Mouse (Mus musculus) ZHBTc4 (cell line): Measurements from ENCODE around the gene Sstr4.

ENCODE experiments used
- DNase-seq: peaks from one replicate; pipeline ENCODE4 v3.0.0-alpha.2; 2011; ENCODE audit warnings: low read depth, low spot score

Gene Sstr4

DNA sequence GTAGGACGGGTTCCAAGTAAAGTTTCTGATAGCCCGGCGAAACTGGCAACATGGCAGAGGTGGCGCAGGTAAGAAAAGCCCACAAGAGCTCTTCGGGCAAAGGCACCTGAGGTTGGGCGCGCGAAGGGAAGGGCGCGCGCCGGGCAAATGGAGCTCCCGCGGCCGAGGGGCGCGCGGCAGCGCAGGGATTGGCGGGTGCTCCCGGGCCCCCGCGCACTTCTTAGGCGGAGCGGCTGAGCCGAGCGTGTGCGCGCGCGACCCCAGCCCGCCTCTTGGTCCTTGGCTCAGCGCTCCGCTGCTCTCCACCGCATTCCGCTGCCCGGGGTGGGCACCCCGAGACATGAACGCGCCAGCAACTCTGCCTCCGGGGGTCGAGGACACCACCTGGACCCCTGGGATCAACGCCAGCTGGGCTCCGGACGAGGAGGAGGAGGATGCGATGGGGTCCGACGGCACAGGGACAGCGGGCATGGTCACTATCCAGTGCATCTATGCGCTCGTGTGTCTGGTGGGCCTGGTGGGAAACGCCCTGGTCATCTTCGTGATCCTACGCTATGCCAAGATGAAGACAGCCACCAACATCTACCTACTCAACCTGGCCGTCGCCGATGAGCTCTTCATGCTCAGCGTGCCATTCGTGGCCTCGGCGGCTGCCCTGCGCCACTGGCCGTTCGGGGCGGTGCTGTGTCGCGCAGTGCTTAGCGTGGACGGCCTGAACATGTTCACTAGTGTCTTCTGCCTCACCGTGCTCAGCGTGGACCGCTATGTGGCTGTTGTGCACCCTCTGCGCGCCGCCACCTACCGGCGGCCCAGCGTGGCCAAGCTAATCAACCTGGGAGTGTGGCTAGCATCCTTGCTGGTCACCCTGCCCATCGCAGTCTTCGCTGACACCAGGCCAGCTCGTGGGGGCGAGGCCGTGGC, at the start of gene Sstr4:
TSS of gene Sstr4 (plus strand) at position 214 of the 921 bp plus-strand sequence.
- DNase-seq: peak; percentile 65

- no peak for DNase-seq
Observed at GRCm38 (mm10) chr2:148345373-148345772, 49.8 kb upstream of the Sstr4 start.

- no peak for DNase-seq
Observed at GRCm38 (mm10) chr2:148346976-148347375, 48.2 kb upstream of the Sstr4 start.

DNA sequence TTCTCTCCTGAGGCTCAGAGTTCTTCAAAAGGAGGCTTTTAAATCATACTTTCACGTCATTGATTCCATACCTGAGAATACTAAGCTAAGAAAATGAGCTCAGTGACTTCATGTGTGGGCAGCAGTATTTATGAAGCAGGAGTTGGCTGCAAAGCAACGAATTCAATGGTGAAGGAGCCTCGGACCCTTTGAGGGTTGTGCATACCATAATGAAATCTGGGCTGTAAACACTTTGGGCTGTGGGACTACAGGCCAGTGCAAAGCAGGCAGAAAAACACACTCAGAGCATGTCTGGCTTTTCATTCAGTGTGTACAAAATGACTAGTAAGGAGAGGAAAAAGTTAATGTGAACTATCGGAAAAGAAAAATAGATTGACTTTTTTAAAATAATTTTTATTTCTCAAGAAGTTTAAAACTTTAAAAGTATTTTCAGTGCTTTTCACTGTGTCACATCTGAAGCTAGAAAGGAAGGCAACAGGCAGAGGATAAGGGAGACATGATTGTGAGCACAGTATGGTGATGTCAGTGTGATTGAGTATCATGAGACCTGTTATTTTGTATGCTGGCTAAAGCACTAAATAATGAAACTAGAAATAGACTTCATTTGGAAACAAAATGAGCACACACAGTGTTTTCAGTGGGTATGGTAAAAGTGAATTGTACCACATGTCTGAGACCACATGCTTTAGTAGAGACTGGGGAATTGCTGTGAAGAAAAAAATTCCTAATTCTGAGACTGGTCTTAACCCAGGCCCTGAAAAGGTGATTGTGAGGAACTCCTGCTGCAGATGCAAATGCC, 45.4 kb upstream of the Sstr4 start:
- no peak for DNase-seq

DNA sequence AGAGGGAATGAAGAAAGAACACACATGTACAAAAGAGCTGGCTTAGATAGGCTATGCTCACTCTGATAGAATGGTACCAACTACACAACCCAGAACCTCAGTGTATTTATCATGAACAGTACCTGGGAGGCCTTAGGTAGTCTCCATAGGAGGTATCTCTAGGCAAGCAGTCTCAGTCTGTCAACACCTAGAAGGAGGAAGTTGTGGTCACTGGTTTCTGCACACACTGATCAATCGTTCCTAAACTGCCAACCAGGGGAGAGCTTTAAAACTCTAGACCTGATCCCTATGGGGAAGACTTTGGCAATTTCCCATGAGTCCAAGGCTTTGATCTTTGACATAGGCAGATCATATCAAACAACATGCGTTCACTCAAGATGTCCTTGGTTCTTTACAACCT, 44.7 kb upstream of the Sstr4 start:
- no peak for DNase-seq

- no peak for DNase-seq
Observed at GRCm38 (mm10) chr2:148352655-148353054, 42.5 kb upstream of the Sstr4 start.

- DNase-seq: no peak
Observed at GRCm38 (mm10) chr2:148357145-148357544, 38.0 kb upstream of the Sstr4 start.

GRCm38 (mm10) chr2:148364536-148364935, 30.6 kb upstream of the Sstr4 start:
- no peak for DNase-seq

- no peak for DNase-seq
Observed at GRCm38 (mm10) chr2:148365227-148365626, 29.9 kb upstream of the Sstr4 start.

GRCm38 (mm10) chr2:148371743-148372630, 23.2 kb upstream of the Sstr4 start:
- no peak for DNase-seq

GRCm38 (mm10) chr2:148373602-148374071, 21.5 kb upstream of the Sstr4 start:
- DNase-seq: no peak

DNA sequence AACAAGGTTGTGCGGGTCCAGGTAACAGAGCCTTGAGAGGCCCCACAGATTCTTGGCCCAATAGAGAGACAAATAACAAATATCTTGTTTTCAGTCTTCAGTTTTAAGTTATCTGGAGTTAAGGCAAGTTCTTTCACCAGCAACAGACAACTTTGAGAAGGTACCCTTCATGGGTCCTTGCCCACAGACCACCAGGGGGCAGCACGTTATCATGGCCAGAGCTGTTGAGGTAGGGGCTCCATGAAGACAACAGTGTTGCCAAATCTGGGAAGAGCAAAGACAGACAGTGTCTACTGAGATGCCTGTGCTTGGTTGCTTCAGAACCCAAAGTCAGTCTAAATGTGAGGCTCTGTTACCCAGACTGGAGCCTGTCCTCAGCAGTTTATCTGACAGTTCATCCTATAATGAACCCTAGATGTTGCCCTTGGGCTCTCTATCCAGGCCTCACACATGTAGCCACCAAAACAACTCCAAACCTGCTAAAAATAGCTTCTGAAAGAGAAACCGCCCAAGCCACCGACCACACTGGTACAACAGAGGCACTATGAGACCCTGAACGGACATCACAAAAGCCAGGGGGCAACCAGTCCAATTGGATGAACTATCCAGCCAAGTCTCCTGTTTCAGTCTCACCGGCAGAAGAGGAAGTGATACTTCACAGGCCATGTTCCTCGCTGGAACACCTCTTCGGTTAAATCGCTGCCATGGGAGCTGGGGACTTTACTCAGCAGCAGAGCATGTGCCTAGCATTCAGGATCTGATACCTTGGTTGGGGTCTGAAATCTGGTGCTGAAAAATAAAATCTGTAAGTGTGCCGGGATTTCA, 19.6 kb upstream of the Sstr4 start:
- DNase-seq: peak; percentile 71

GRCm38 (mm10) chr2:148378817-148379342, 16.3 kb upstream of the Sstr4 start:
- DNase-seq: no peak

- no peak for DNase-seq
Observed at GRCm38 (mm10) chr2:148379899-148380413, 15.2 kb upstream of the Sstr4 start.

DNA sequence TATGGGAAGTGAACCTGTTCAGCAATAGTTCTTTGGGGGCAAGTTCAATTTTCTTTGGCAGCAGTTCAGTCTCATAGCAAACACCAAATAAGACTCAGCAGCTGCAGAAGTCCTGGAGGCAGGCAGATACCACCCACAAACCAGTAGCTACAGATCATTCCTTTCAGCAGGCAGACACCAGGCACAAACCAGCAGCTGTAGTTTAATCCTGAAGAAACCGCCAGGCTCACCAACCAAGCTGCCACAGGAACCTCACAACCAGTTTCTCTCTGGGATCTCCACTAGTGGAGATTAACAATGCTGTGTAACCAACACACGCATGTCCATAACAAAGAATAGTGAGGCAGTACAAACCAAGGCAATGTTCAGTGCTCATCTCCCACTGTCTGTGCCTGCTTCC, 14.1 kb upstream of the Sstr4 start:
- DNase-seq: no peak

GRCm38 (mm10) chr2:148386476-148386875, 8.7 kb upstream of the Sstr4 start:
- DNase-seq: no peak

- DNase-seq: no peak
Observed at GRCm38 (mm10) chr2:148386927-148387326, 8.2 kb upstream of the Sstr4 start.

DNA sequence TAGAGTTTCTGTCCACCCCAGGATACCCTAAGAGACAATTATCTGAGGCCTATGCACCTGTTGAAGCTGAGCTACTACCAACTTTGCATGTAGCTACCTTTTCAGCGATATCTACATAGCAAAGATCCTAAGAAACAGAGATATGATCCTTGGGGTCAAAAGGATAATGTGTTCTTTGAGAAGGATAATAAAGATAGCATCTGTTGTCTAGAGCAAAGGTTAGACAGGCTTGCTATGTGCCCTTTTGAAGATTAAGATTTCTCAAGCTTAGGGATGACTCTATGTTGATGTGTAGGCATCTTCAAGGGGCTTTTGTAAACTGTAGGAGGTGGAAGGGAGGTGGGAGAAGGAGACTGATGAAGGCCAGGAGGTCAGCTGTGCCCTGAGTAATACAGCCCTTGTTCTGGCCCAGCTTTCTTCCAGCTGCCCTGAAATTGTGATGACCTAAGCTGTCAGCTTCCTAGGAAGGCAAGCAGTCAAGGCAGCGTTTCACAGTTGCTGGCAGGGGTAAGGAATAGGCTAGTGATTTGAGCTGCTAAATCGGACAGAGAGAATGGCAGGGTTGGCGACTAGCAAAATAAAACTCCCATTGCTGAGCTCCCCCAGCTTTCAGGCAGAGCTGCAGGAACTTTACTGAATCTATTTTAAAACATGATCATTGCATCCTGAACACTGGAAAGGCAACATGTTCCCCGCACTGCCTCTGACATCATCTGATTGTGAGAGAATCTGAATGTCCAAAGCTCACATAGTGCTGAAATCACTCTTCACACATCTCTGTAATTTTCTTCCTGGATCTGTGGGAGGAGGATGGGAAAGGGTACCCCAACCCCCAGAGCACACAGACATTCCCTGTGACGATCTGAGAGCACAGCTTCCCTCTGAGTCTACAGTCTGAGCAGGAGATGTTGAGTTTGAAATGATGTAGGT, 7.2 kb upstream of the Sstr4 start:
- no peak for DNase-seq

- DNase-seq: no peak
Observed at GRCm38 (mm10) chr2:148393149-148393548, 2.0 kb upstream of the Sstr4 start.
